Mouse (Mus musculus): ENCODE measurements around the gene Ihh. TPM values are rescaled to one million over a fixed set of nuclear protein-coding genes. Genes with fewer than 3 reads are reported as not detected.

Ihh gene
- polyA plus RNA-seq, 1 experiment from 2014 or later = 19.0 TPM

MicroRNAs within 50 kb of the gene (microRNA counts, 519-probe panel; counts per million panel counts)
- 3,804 counts per million, percentile 89 among the panel's probes with 10 or more counts for microRNA mmu-miR-375

Small RNA genes within 50 kb of the gene (microRNA-seq; reads per million reads assigned to microRNA genes)
- gene Mir375 = 15,798 reads per million, percentile 96 among the genes with 10 or more reads in this experiment

Other genes starting within 250 kb of the Ihh start
- gene Cyp27a1, start 238.1 kb downstream of the Ihh start, polyA plus RNA-seq (2015; fragmentation: Nextera tagmentation; extraction: Ambion mirVana) = 10.4 and 11.3 TPM in 2 replicates
- 0.31 and 1.8 TPM in 2 replicates for gene Prkag3, start 202.5 kb downstream of the Ihh start, polyA plus RNA-seq (2015; fragmentation: Nextera tagmentation; extraction: Ambion mirVana)
- 2.4 and 2.8 TPM in 2 replicates for gene Wnt6, start 179.8 kb downstream of the Ihh start, polyA plus RNA-seq (2015; fragmentation: Nextera tagmentation; extraction: Ambion mirVana)
- 2.9 and 3.2 TPM in 2 replicates for gene Wnt10a, start 160.2 kb downstream of the Ihh start, polyA plus RNA-seq (2015; fragmentation: Nextera tagmentation; extraction: Ambion mirVana)
- 0.06 and 0.20 TPM in 2 replicates for gene Cdk5r2, start 96.7 kb downstream of the Ihh start, polyA plus RNA-seq (2015; fragmentation: Nextera tagmentation; extraction: Ambion mirVana)
- 0.15 and 0.44 TPM in 2 replicates for gene Fev, start 66.3 kb downstream of the Ihh start, polyA plus RNA-seq (2015; fragmentation: Nextera tagmentation; extraction: Ambion mirVana)
- gene Cryba2, start 58.5 kb downstream of the Ihh start, polyA plus RNA-seq (2015; fragmentation: Nextera tagmentation; extraction: Ambion mirVana) = 1.4 and 1.9 TPM in 2 replicates
- gene Cfap65, start 16.1 kb downstream of the Ihh start, polyA plus RNA-seq (2015; fragmentation: Nextera tagmentation; extraction: Ambion mirVana) = 0.05 and 0.07 TPM in 2 replicates
- 7.6 TPM in 2 replicates for gene Nhej1, start 173.5 kb upstream of the Ihh start, polyA plus RNA-seq (2015; fragmentation: Nextera tagmentation; extraction: Ambion mirVana)
- 0.85 and 1.3 TPM in 2 replicates for gene Slc23a3, start 182.2 kb upstream of the Ihh start, polyA plus RNA-seq (2015; fragmentation: Nextera tagmentation; extraction: Ambion mirVana)
- gene Cnppd1, start 191.0 kb upstream of the Ihh start, polyA plus RNA-seq (2015; fragmentation: Nextera tagmentation; extraction: Ambion mirVana) = 41.4 and 43.4 TPM in 2 replicates
- gene Retreg2, start 191.1 kb upstream of the Ihh start, polyA plus RNA-seq (2015; fragmentation: Nextera tagmentation; extraction: Ambion mirVana) = 35.4 and 36.5 TPM in 2 replicates
- gene Zfand2b, start 217.0 kb upstream of the Ihh start, polyA plus RNA-seq (2015; fragmentation: Nextera tagmentation; extraction: Ambion mirVana) = 43.3 and 45.3 TPM in 2 replicates
- 23.2 and 27.7 TPM in 2 replicates for gene Abcb6, start 228.7 kb upstream of the Ihh start, polyA plus RNA-seq (2015; fragmentation: Nextera tagmentation; extraction: Ambion mirVana)
- gene Ankzf1, start 240.5 kb upstream of the Ihh start, polyA plus RNA-seq (2015; fragmentation: Nextera tagmentation; extraction: Ambion mirVana) = 26.3 and 26.5 TPM in 2 replicates
- 28.4 TPM in 2 replicates for gene Atg9a, start 240.5 kb upstream of the Ihh start, polyA plus RNA-seq (2015; fragmentation: Nextera tagmentation; extraction: Ambion mirVana)